Mouse (Mus musculus): Measurements from ENCODE around the gene Magi2. TPM values are rescaled to one million over a fixed set of nuclear protein-coding genes. Genes with fewer than 3 reads are reported as not detected.
"Not testable (repeated sequence)": the region's sequence is repeated elsewhere in the genome, so short reads cannot be mapped to it uniquely, and the experiment has no call there.

Magi2 gene
- total RNA-seq, 1 experiment from 2014 or later = 7.6 TPM

GRCm38 (mm10) chr5:20509606-20510005 lies 1282.8 kb downstream of the Magi2 start:
- DNase-seq = no peak

- no peak for DNase-seq
These were observed 1285.7 kb downstream of the Magi2 start for GRCm38 (mm10) chr5:20512377-20513126.

DNA sequence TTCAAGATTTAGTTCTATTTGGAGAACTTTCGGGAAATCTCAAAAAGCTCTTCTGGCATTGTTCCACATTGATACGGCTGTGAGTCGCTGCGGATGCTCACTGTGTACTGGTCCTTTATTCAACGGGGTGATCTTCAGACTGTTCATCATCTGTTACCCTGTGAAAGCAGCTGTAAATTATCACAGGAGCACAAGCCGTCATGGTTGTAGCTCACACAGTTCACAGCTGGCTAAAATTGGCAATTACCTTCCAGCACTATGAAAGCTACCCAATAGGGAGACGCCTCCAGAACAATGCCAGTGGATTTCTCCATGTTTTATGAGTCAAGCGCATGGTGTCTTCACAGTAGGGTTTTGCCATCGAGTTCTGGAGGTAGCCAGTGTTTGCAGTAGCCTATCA lies 1294.8 kb downstream of the Magi2 start:
- no peak for DNase-seq

GRCm38 (mm10) chr5:20522047-20522446 lies 1295.2 kb downstream of the Magi2 start:
- DNase-seq = no peak

GRCm38 (mm10) chr5:20523776-20524175 lies 1296.9 kb downstream of the Magi2 start:
- DNase-seq = no peak

- not testable (repeated sequence) for DNase-seq
These were observed 1299.8 kb downstream of the Magi2 start for GRCm38 (mm10) chr5:20526588-20526987.

DNA sequence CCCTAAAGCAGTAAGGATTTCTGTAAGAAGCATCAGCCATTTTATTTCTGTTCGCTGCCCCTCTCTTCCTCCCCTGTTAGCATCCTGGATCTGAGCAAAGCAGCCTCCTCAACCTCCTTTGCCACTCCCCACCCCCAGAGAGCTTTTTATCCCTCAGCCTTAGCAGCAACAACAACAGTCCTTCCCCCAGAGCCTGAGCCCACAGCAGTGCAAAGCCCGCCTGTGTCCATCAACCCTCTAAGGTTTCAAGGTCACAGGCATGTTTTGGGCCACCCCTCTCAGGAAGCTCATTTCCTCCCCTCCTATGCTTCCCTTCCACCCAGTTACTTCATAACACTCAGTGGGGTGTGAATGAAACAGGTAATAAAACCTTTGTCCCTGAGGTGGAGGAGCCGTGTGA lies 1309.7 kb downstream of the Magi2 start:
- DNase-seq = no peak

GRCm38 (mm10) chr5:20537369-20538022 lies 1310.7 kb downstream of the Magi2 start:
- no peak for DNase-seq

GRCm38 (mm10) chr5:20544374-20544773 lies 1317.5 kb downstream of the Magi2 start:
- no peak for DNase-seq

- DNase-seq = no peak
These were observed 1332.5 kb downstream of the Magi2 start for GRCm38 (mm10) chr5:20559378-20559777.

GRCm38 (mm10) chr5:20559821-20560220 lies 1333.0 kb downstream of the Magi2 start:
- DNase-seq = no peak

- no peak for DNase-seq
These were observed 1341.6 kb downstream of the Magi2 start for GRCm38 (mm10) chr5:20568421-20568820.

- DNase-seq = no peak
These were observed 1342.1 kb downstream of the Magi2 start for GRCm38 (mm10) chr5:20568966-20569365.

GRCm38 (mm10) chr5:20574816-20575215 lies 1348.0 kb downstream of the Magi2 start:
- no peak for DNase-seq

GRCm38 (mm10) chr5:20575798-20576197 lies 1349.0 kb downstream of the Magi2 start:
- DNase-seq = no peak

DNA sequence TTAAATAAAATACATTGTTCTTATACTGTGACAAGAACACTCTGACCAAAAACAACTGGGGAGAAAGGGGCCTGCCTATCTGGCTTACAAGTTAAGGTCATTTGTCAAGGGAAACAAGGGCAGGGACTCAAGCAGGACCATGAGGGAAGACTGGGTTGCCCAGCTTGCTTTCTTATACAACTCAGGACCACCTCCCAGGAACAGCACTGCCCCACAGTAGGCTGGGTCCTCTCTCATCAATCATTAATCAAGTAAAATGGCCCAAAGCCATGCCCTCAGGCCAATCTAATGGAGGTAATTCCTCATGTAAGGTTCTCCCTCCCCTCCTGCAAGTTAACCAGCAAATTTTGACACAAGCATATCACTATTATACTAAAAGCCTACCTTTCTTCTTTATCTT lies 1349.4 kb downstream of the Magi2 start:
- no peak for DNase-seq

- no peak for DNase-seq
These were observed 1351.8 kb downstream of the Magi2 start for GRCm38 (mm10) chr5:20578666-20579065.

DNA sequence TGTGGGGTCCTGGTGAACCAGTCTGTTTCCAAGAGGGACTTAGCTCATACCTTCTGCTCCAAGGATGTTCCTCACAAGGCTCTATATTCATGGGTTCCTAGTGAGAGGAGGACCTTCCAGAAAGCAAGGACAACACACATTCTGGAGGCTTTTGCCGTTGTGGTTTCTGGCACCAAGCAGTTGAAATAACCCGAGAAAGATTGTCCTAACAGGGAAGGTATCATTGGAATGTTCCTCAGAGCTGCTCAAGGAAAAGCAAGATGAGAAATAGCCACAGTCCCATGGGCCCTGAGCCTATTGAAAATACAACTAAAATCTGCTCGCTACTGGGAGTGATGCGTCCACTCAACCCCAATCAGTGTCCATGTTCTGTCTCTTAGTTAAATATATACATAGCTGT lies 1353.8 kb downstream of the Magi2 start:
- no peak for DNase-seq

DNA sequence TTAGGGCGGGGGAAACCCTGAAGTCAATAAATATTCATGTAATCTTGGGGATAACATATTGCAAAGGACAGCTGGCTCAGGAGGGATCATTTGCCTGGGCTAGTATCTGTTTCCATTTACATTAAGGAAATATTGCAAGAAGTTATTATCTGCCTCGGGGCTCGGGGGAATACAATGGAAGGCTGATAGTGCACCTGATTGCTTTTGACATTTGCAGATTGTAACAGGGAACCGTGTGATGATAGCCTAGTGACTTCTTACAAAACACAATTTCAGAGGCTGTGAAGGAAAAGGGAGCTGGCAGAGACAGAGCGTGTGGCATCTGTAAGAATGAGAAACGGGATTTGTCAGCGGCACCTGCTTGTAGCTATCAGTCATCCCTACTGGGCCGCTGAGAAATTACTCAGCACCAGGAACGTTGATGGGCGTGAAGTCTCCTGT lies 1356.2 kb downstream of the Magi2 start:
- DNase-seq = no peak

GRCm38 (mm10) chr5:20583639-20584038 lies 1356.8 kb downstream of the Magi2 start:
- no peak for DNase-seq

GRCm38 (mm10) chr5:20584769-20585168 lies 1357.9 kb downstream of the Magi2 start:
- no peak for DNase-seq

DNA sequence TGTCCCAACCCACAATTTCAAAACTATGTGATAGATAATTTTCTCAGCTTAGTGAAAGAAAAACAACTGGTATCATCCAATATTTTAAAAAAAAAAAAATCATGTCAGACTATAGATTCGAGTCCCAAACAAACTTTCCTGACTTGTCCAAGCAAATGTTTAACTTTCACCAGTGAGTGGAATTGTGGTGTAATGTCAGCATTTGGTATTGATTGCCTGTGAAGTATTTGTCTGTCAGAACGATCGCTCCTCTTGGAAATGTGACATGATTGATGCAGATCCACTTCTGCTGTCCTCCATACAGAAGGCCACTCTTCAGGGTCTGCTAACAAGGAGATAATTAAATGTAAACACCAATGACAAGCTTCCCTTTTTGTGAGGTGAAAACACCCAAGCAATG lies 1362.9 kb downstream of the Magi2 start:
- DNase-seq = no peak

DNA sequence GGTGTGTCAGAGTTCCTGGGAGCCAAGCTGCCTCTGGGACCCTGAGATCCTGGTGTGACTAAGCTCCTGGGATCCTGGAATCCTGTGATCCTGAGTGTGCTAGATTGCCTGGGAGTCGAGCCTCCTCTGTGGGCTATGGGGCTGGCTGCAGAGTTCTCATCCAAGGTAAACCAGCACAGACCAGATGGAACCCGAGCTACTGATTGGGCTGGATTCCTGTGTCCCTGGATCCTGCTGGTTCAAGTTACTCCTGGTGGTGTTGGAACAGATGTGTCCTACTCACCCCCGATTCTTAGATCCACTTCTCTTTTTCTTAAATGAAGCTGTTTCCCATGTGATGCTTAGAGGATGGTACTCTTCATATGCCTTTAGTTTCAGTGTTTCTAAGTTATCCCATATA lies 1371.4 kb downstream of the Magi2 start:
- DNase-seq = no peak

All from adrenal gland, postnatal 14 days (tissue).